Mouse (Mus musculus) E14TG2a.4 (cell line): ENCODE results near the gene Apoc4.

Source experiments
- CTCF ChIP-seq: conservative IDR thresholded peaks from 2 replicates; pipeline ENCODE4 v1.5.1; 2014; ENCODE audit warnings: low read length
- POU5F1 ChIP-seq: IDR thresholded peaks from 2 replicates; pipeline ENCODE4 v1.6.1; 2014; ENCODE audit warnings: low read length, borderline replicate concordance

DNA sequence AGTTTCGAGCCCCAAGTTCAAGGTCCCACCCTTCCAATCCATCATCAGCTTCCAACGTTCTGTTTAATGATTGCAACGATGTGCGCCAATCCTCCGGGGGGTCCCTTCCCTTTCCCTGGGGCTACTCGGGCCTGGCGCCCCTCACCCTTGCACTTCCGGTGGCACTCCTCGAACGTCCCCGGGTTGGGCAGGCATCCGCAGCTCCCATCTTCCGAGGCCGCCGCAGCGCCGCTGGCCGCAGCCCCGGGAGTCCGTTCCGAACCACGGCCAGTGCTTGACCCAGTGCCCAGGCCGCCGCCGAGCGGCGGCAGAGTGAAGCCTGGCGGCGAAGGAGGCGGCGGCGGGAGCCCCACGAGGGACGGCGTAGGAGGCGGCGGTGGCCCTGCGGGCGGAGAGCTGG, 33.6 kb upstream of the Apoc4 start:
- TF ChIP-seq CTCF, result no peak
- no peak for TF ChIP-seq POU5F1
